9 mouse cellular contexts compared by ENCODE assay signal in the genomic region with DNA sequence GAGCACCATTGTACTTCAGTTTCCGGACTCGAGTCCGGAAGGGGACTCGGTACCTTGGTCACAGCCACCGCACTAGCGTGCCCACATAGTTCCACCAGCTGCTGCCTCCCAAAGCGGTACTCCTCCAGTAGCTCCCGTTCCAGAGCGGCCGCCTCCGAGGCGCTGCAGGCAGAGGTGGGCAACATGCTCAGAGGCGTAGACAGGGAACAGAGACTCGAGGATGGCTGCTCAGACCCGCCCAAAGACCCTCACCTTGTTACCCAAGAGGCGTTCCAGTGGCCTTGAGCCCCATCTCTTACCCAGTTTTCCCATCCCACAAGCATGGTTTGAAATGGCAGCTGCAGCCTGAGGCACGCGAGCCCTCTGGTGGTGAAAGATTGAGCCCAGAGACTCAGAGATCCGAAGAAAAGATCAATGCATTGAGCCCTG. TPM values are rescaled to one million over a fixed set of nuclear protein-coding genes. Genes with fewer than 3 reads are reported as not detected.
DNase-seq lines count a peak whose midpoint lies in the region; ATAC-seq and TF ChIP-seq lines count a peak whose summit lies in the region.
"Had no signal": no experiment of that assay in that cellular context is flagged by ENCODE, and none has a peak within 500 bp of the region (broad histone marks: within the 10 kb centered on the region; RNA-seq: fewer than 3 reads in every experiment).

No protein-coding gene starts in this region.

- 0 out of 2 replicates have a peak overlapping the region, but pooled peaks have one; percentile 18 for H3K4me2 ChIP-seq in hindbrain, embryonic 15.5 days
- no peak overlapping the region for H3K4me2 ChIP-seq in liver, embryonic 14.5 days (ENCODE audit: low read depth)
- H3K4me2 ChIP-seq: heart, embryonic 15.5 days had no signal

- TF ChIP-seq EP300 in liver, embryonic 14.5 days (IDR thresholded peaks at IDR 0.05; ENCODE audit: low read depth): no peak

- ATAC-seq in hindbrain, embryonic 15.5 days (ENCODE audit: low FRiP score, low read depth): peak; percentile 3; the same call in 1 of the 2 replicates
- ATAC-seq in liver, embryonic 14.5 days (ENCODE audit: insufficient read depth): no peak

- TF ChIP-seq CTCF in liver, embryonic 14.5 days (IDR thresholded peaks at IDR 0.05; ENCODE audit: low read depth): peak; percentile 79

- no peak overlapping the region for H3K9ac ChIP-seq in hindbrain, embryonic 15.5 days
- no peak overlapping the region for H3K9ac ChIP-seq in liver, embryonic 14.5 days (replicated peaks)
- H3K9ac ChIP-seq: heart, embryonic 15.5 days had no signal

- peak; percentile 47 for DNase-seq in cerebellum, adult 9-10 months
- no peak for DNase-seq in cerebellum, adult 9-11 months
- peak; percentile 44 to 56 for DNase-seq in B cell, adult 2 months
- peak; percentile 75 to 81 for DNase-seq in cerebellum, postnatal 14 days
- no peak for DNase-seq in liver, embryonic 14.5 days (ENCODE audit: low read depth in 3 of 3, low spot score in 3 of 3)
- peak; percentile 69 for DNase-seq in right cerebral cortex, adult 18-20 months
- no peak for DNase-seq in spleen, postnatal 36 days (ENCODE audit: low spot score in 2 of 2)

- no peak overlapping the region for H3K4me3 ChIP-seq in hindbrain, embryonic 15.5 days
- H3K4me3 ChIP-seq in liver, embryonic 14.5 days (ENCODE audit: insufficient read depth in 1 of 2, low read depth in 2 of 2, low read length in 2 of 2): no peak overlapping the region
- H3K4me3 ChIP-seq: heart, embryonic 15.5 days had no signal

- no peaks in the 10 kb centered on the region for H3K9me3 ChIP-seq in hindbrain, embryonic 15.5 days
- no peaks in the 10 kb centered on the region for H3K9me3 ChIP-seq in liver, embryonic 14.5 days (ENCODE audit: control insufficient read depth, low read length)
- H3K9me3 ChIP-seq: heart, embryonic 15.5 days had no signal

- WGBS in hindbrain, embryonic 15.5 days: 43% methylated on average over 19 of the region's 19 CpGs
- 40% methylated on average over 19 of the region's 19 CpGs for WGBS in liver, embryonic 14.5 days (ENCODE audit: insufficient replicate concordance)

- H3K36me3 ChIP-seq in hindbrain, embryonic 15.5 days: peaks cover 3% of the 10 kb centered on the region; the same call in 1 of the 2 replicates
- H3K36me3 ChIP-seq in liver, embryonic 14.5 days (replicated peaks; ENCODE audit: control insufficient read depth, insufficient read depth, low read depth): peaks cover 10% of the 10 kb centered on the region

- H3K4me1 ChIP-seq in hindbrain, embryonic 15.5 days (replicated peaks): peaks cover 60% of the 10 kb centered on the region
- no peaks in the 10 kb centered on the region for H3K4me1 ChIP-seq in liver, embryonic 14.5 days (replicated peaks; ENCODE audit: control insufficient read depth in 2 of 2, insufficient read depth in 2 of 2, low read length in 1 of 2)

- no peak overlapping the region for H3K27ac ChIP-seq in hindbrain, embryonic 15.5 days (replicated peaks)
- H3K27ac ChIP-seq in liver, embryonic 14.5 days: no peak overlapping the region
- H3K27ac ChIP-seq: heart, embryonic 15.5 days had no signal

- peaks cover 48% of the 10 kb centered on the region for H3K27me3 ChIP-seq in hindbrain, embryonic 15.5 days
- H3K27me3 ChIP-seq in liver, embryonic 14.5 days (ENCODE audit: control insufficient read depth, insufficient read depth, low read length): peaks cover 51% of the 10 kb centered on the region

RNA-seq across cellular contexts. Expression of gene Cilp2, which starts 3.3 kb away (rescaled TPM):
- 6.7 and 6.9 TPM in 2 replicates for polyA plus RNA-seq in hindbrain, embryonic 15.5 days (2015; fragmentation: Nextera tagmentation; extraction: Ambion mirVana)
- 0.03 and 0.04 TPM in 2 replicates for polyA plus RNA-seq in liver, embryonic 14.5 days (2012; rRNA removed)
- polyA plus RNA-seq in liver, embryonic 14.5 days (2014; fragmentation: Nextera tagmentation; extraction: Ambion mirVana): 0.03 TPM in 1 of 2 replicates, not detected in the other

RNA-seq across cellular contexts. Expression of gene Tssk6, which starts 11.2 kb away (rescaled TPM):
- 3.5 and 4.3 TPM in 2 replicates for polyA plus RNA-seq in hindbrain, embryonic 15.5 days (2015; fragmentation: Nextera tagmentation; extraction: Ambion mirVana)
- 0.41 and 0.50 TPM in 2 replicates for polyA plus RNA-seq in liver, embryonic 14.5 days (2012; rRNA removed)
- polyA plus RNA-seq in liver, embryonic 14.5 days (2014; fragmentation: Nextera tagmentation; extraction: Ambion mirVana): 1.7 and 1.9 TPM in 2 replicates

RNA-seq across cellular contexts. Expression of gene Ndufa13, which starts 11.5 kb away (rescaled TPM):
- 196 and 197 TPM in 2 replicates for polyA plus RNA-seq in hindbrain, embryonic 15.5 days (2015; fragmentation: Nextera tagmentation; extraction: Ambion mirVana)
- polyA plus RNA-seq in liver, embryonic 14.5 days (2012; rRNA removed): 26.2 and 44.8 TPM in 2 replicates
- polyA plus RNA-seq in liver, embryonic 14.5 days (2014; fragmentation: Nextera tagmentation; extraction: Ambion mirVana): 109 and 113 TPM in 2 replicates

RNA-seq across cellular contexts. Expression of gene Yjefn3, which starts 11.7 kb away (rescaled TPM):
- polyA plus RNA-seq in hindbrain, embryonic 15.5 days (2015; fragmentation: Nextera tagmentation; extraction: Ambion mirVana): 10.1 and 13.8 TPM in 2 replicates
- 0.30 and 0.36 TPM in 2 replicates for polyA plus RNA-seq in liver, embryonic 14.5 days (2012; rRNA removed)
- polyA plus RNA-seq in liver, embryonic 14.5 days (2014; fragmentation: Nextera tagmentation; extraction: Ambion mirVana): 0.77 and 0.79 TPM in 2 replicates

RNA-seq across cellular contexts. Expression of gene Pbx4, which starts 58.5 kb away (rescaled TPM):
- polyA plus RNA-seq in hindbrain, embryonic 15.5 days (2015; fragmentation: Nextera tagmentation; extraction: Ambion mirVana): 59.4 and 59.5 TPM in 2 replicates
- polyA plus RNA-seq in liver, embryonic 14.5 days (2012; rRNA removed): 2.0 and 2.5 TPM in 2 replicates
- 1.7 and 3.7 TPM in 2 replicates for polyA plus RNA-seq in liver, embryonic 14.5 days (2014; fragmentation: Nextera tagmentation; extraction: Ambion mirVana)

Comparison
In these comparisons a context has a peak if more than half of its experiments do, and no peak if none do; other contexts are left out.
1. DNase-seq: peak in cerebellum, adult 9-10 months (single experiment), B cell, adult 2 months (2 of 2), cerebellum, postnatal 14 days (2 of 2) and right cerebral cortex, adult 18-20 months (single experiment); none in cerebellum, adult 9-11 months (single experiment), liver, embryonic 14.5 days (0 of 3) and spleen, postnatal 36 days (0 of 2).